Mouse (Mus musculus) stomach, postnatal 0 days (tissue): ENCODE results near the gene Ptprf.

Experiments
- CTCF ChIP-seq: IDR thresholded peaks from 2 replicates; pipeline ENCODE4 v1.5.1; 2016; ENCODE audit warnings: antibody characterized with exemption, low read depth, mild to moderate bottlenecking, moderate library complexity
- EP300 ChIP-seq: optimal IDR thresholded peaks from 2 replicates; pipeline ENCODE3; 2016; ENCODE audit warnings: antibody characterized with exemption

GRCm38 (mm10) chr4:118261771-118262473 lies 29.3 kb downstream of the Ptprf start:
- TF ChIP-seq CTCF (no peak), EP300 (no peak)
